Comparison of ENCODE assay signal across 8 mouse cellular contexts in genomic region chr11:52358520-52358919, GRCm38 (mm10). TPM values are rescaled to one million over a fixed set of nuclear protein-coding genes. Genes with fewer than 3 reads are reported as not detected.
DNase-seq lines count a peak whose midpoint lies in the region; ATAC-seq and TF ChIP-seq lines count a peak whose summit lies in the region.

No protein-coding gene starts in this region.

- H3K4me1 ChIP-seq in embryonic facial prominence, embryonic 13.5 days: peaks cover 23% of the 10 kb centered on the region
- H3K4me1 ChIP-seq in kidney, embryonic 15.5 days: peaks cover 35% of the 10 kb centered on the region

- no peaks in the 10 kb centered on the region for H3K27me3 ChIP-seq in embryonic facial prominence, embryonic 13.5 days
- no peaks in the 10 kb centered on the region for H3K27me3 ChIP-seq in kidney, embryonic 15.5 days

- ATAC-seq in embryonic facial prominence, embryonic 13.5 days (ENCODE audit: insufficient number of reproducible peaks, insufficient read depth, low FRiP score, low TSS enrichment, low read depth): no peak
- no peak for ATAC-seq in kidney, embryonic 15.5 days (replicated peaks; ENCODE audit: low FRiP score)

- H3K4me2 ChIP-seq in embryonic facial prominence, embryonic 13.5 days: peak overlapping the region; percentile 14; the same call in 1 of the 2 replicates
- peak overlapping the region; percentile 40 for H3K4me2 ChIP-seq in kidney, embryonic 15.5 days

- peak overlapping the region; percentile 32; the same call in 1 of the 2 replicates for H3K27ac ChIP-seq in layer of hippocampus, adult 2 months
- H3K27ac ChIP-seq in embryonic facial prominence, embryonic 13.5 days: no peak overlapping the region
- peak overlapping the region; percentile 61 for H3K27ac ChIP-seq in kidney, embryonic 15.5 days

- H3K36me3 ChIP-seq in embryonic facial prominence, embryonic 13.5 days: no peaks in the 10 kb centered on the region
- H3K36me3 ChIP-seq in kidney, embryonic 15.5 days: 0 out of 2 replicates have a peak, but pooled peaks cover 2% of the 10 kb centered on the region

- H3K9ac ChIP-seq in embryonic facial prominence, embryonic 13.5 days: no peak overlapping the region
- H3K9ac ChIP-seq in kidney, embryonic 15.5 days: 0 out of 2 replicates have a peak overlapping the region, but pooled peaks have one; percentile 7

- 29% methylated on average over 4 of the region's 4 CpGs for WGBS in embryonic facial prominence, embryonic 13.5 days
- WGBS in kidney, embryonic 15.5 days: 33% methylated on average over 4 of the region's 4 CpGs

- H3K4me3 ChIP-seq in layer of hippocampus, adult 2 months: no peak overlapping the region
- H3K4me3 ChIP-seq in embryonic facial prominence, embryonic 13.5 days: no peak overlapping the region
- H3K4me3 ChIP-seq in kidney, embryonic 15.5 days (replicated peaks): peak overlapping the region; percentile 19; the same call in 1 of the 2 replicates

- no peak for TF ChIP-seq CTCF in layer of hippocampus, adult 2 months (conservative IDR thresholded peaks at IDR 0.05)

- H3K9me3 ChIP-seq in embryonic facial prominence, embryonic 13.5 days: peaks cover 2% of the 10 kb centered on the region; the same call in 1 of the 2 replicates
- no peaks in the 10 kb centered on the region for H3K9me3 ChIP-seq in kidney, embryonic 15.5 days (replicated peaks)

- DNase-seq in layer of hippocampus, adult 2 months (ENCODE audit: low spot score in 2 of 2): peak in 1 of 2 experiments; percentile 24
- no peak for DNase-seq in layer of hippocampus, adult 11-12 months (ENCODE audit: low spot score)
- peak; percentile 54 for DNase-seq in lung, postnatal 36 days
- no peak for DNase-seq in right cerebral cortex, postnatal 25 days
- DNase-seq in frontal cortex, postnatal 25 days (ENCODE audit: low spot score in 2 of 2): no peak
- no peak for DNase-seq in layer of hippocampus, postnatal 36 days

RNA-seq across cellular contexts. Expression of gene Vdac1, which starts 2.1 kb away (rescaled TPM):
- total RNA-seq in layer of hippocampus, adult 2 months (2021): 100 to 1,000 TPM; 513 to 524 TPM
- 251 and 271 TPM in 2 replicates for polyA plus RNA-seq in embryonic facial prominence, embryonic 13.5 days (2015; fragmentation: Nextera tagmentation; extraction: Ambion mirVana)
- 336 and 358 TPM in 2 replicates for polyA plus RNA-seq in kidney, embryonic 15.5 days (2015; fragmentation: Nextera tagmentation; extraction: Ambion mirVana)
- total RNA-seq in layer of hippocampus, postnatal 36 days (2021): 100 to 1,000 TPM; 514 to 555 TPM

RNA-seq across cellular contexts. Expression of gene 9530068E07Rik, which starts 37.7 kb away (rescaled TPM):
- 10 to 100 TPM; 61.3 to 65.5 TPM for total RNA-seq in layer of hippocampus, adult 2 months (2021)
- polyA plus RNA-seq in embryonic facial prominence, embryonic 13.5 days (2015; fragmentation: Nextera tagmentation; extraction: Ambion mirVana): 198 and 229 TPM in 2 replicates
- polyA plus RNA-seq in kidney, embryonic 15.5 days (2015; fragmentation: Nextera tagmentation; extraction: Ambion mirVana): 217 and 219 TPM in 2 replicates
- total RNA-seq in layer of hippocampus, postnatal 36 days (2021): 10 to 100 TPM; 66.6 to 69.5 TPM
